Mouse (Mus musculus) heart, postnatal 0 days (tissue): ENCODE data around the gene Fhad1. TPM values are rescaled to one million over a fixed set of nuclear protein-coding genes. Genes with fewer than 3 reads are reported as not detected.

Experiments
- ATAC-seq: fragments of 200-750 bp; cut with Nextera tagmentation; 2 replicates; pipeline ENCODE4 v1.8.0; 2017; ENCODE audit warnings: low read depth, moderate number of reproducible peaks, moderate library complexity; ENCODE audit not compliant: insufficient read depth
- DNase-seq: peaks from one replicate; pipeline ENCODE4 v3.0.0-alpha.2; 2016; ENCODE audit warnings: low spot score
- H3K27ac ChIP-seq: fragments of 300-500 bp; sonication (generic); 2 replicates; pipeline ENCODE4 v1.5.1; 2014; ENCODE audit warnings: low read depth, mild to moderate bottlenecking
- H3K27me3 ChIP-seq: fragments of 300-500 bp; sonication (generic); 2 replicates; pipeline ENCODE4 v1.6.1; 2014; ENCODE audit warnings: low read length, mixed read lengths; ENCODE audit not compliant: control insufficient read depth, insufficient read depth
- H3K36me3 ChIP-seq: fragments of 300-500 bp; sonication (generic); replicated peaks from 2 replicates; pipeline ENCODE4 v1.6.1; 2014; ENCODE audit warnings: low read length, mixed read lengths; ENCODE audit not compliant: control insufficient read depth, insufficient read depth
- H3K4me1 ChIP-seq: fragments of 300-500 bp; sonication (generic); 2 replicates; pipeline ENCODE4 v1.6.1; 2014; ENCODE audit warnings: antibody characterized with exemption; ENCODE audit not compliant: control insufficient read depth, insufficient read depth
- H3K4me2 ChIP-seq: fragments of 300-500 bp; sonication (generic); 2 replicates; pipeline ENCODE4 v1.6.1; 2014; ENCODE audit warnings: low read depth, mild to moderate bottlenecking, low read length, moderate library complexity
- H3K4me3 ChIP-seq: fragments of 300-500 bp; sonication (generic); 2 replicates; pipeline ENCODE4 v1.5.1; 2014; ENCODE audit warnings: low read depth, low read length
- H3K9ac ChIP-seq: fragments of 300-500 bp; sonication (generic); replicated peaks from 2 replicates; pipeline ENCODE4 v1.6.1; 2014; ENCODE audit warnings: low read depth, low read length, mixed read lengths
- H3K9me3 ChIP-seq: fragments of 300-500 bp; sonication (generic); replicated peaks from 2 replicates; pipeline ENCODE4 v1.6.1; 2016; ENCODE audit warnings: low read length; ENCODE audit not compliant: control insufficient read depth
- CTCF ChIP-seq: IDR thresholded peaks from 2 replicates; pipeline ENCODE4 v1.5.1; 2016; ENCODE audit warnings: antibody characterized with exemption, control low read depth, low read depth
- EP300 ChIP-seq: IDR thresholded peaks from 2 replicates; pipeline ENCODE4 v1.6.1; 2016; ENCODE audit warnings: antibody characterized with exemption, low read depth
- WGBS: fragments of 180-500 bp; shearing (Covaris S2); extraction: QIAGEN DNeasy Blood & Tissue Kit; methylation state at CpG from one replicate; pipeline ENCODE4 v1.1.7; 2014; 5-methylcytosine and 5-hydroxymethylcytosine counted together
- polyA plus RNA-seq: library from polyadenylated mRNA; unstranded; fragments of >200 nt; fragmentation: Nextera tagmentation; extraction: Ambion mirVana; gene quantifications from 2 replicates; pipeline ENCODE4 v1.2.1, GENCODE M21; 2015
- total RNA-seq: library from RNA; depleted of rRNA; stranded (reverse); fragments of >200 nt; gene quantifications from 2 replicates; pipeline ENCODE4 v1.2.3, GENCODE M21; 2014; ENCODE audit warnings: low replicate concordance

Fhad1 gene
- total and polyA plus RNA-seq, 2 experiments from 2014 or later, result 2.7 TPM; not detected in 1

DNA sequence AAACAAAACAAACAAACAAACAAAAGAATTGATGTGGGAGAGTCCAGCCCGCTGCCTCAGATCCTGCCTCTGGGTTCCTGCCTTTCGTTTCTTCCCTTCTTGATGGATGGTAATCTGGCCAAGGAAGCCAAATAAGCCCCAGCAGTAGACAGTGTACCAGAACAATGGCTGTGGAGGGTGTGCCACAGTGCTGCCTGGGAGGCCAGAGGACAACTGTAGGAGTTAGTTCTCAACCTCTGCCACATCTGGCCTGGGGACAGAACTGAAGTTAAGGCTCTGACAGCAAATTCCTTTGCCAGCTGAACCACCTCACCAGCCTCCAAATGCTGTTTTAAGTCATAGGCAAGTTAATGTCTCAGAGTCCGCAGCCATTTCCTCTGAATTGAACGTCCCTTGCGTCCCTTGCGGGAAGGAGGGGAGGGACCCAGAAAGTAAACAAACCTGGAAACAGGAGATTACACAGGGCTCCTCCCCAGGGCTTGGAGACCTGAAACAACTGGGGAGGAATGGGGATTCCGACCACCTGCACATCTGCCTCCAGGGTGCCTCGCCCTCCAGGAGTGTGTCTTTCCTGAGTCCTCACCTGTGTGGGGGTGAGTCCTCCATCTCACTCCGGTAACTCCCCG, 133.5 kb downstream of the Fhad1 start:
- TF ChIP-seq CTCF, result no peak
- no peak for TF ChIP-seq EP300
- Histone ChIP-seq H3K27ac (peak overlapping the region; percentile 56), H3K4me2 (no peak overlapping the region), H3K9me3 (no peaks in the 10 kb centered on the region), H3K9ac (no peak overlapping the region), H3K36me3 (no peaks in the 10 kb centered on the region), H3K4me3 (no peak overlapping the region), H3K4me1 (peaks cover 25% of the 10 kb centered on the region), H3K27me3 (no peaks in the 10 kb centered on the region)
- 70% methylated on average over 10 of the region's 10 CpGs for WGBS
- ATAC-seq, result no peak; the same call in 1 of the 2 replicates
- DNase-seq, result no peak

DNA sequence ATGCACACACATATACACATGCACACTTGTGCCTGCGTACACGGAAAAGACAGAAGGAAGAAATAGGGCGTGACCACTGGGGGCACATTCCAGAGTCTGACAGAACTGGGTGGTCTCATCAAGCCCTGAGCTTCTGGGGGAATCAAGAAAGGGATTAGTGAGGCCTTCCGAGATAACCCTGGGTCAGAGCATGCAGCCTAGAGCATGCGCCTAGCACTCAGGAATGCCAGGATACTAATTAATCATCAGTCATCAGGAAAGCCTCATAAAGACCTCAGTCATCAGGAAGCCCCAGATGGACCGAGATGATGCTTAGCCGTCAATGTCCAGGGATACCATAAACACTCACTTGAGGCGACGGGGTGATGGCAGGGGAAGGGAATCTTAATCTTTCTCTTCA, 135.0 kb downstream of the Fhad1 start:
- Histone ChIP-seq H3K9ac (no peak overlapping the region), H3K27ac (no peak overlapping the region), H3K36me3 (no peaks in the 10 kb centered on the region), H3K4me1 (peaks cover 28% of the 10 kb centered on the region), H3K4me3 (no peak overlapping the region), H3K9me3 (no peaks in the 10 kb centered on the region), H3K27me3 (no peaks in the 10 kb centered on the region), H3K4me2 (no peak overlapping the region)
- WGBS, result 71% methylated on average over 9 of the region's 9 CpGs
- DNase-seq (no peak), ATAC-seq (no peak)
- TF ChIP-seq EP300 (no peak), CTCF (no peak)

DNA sequence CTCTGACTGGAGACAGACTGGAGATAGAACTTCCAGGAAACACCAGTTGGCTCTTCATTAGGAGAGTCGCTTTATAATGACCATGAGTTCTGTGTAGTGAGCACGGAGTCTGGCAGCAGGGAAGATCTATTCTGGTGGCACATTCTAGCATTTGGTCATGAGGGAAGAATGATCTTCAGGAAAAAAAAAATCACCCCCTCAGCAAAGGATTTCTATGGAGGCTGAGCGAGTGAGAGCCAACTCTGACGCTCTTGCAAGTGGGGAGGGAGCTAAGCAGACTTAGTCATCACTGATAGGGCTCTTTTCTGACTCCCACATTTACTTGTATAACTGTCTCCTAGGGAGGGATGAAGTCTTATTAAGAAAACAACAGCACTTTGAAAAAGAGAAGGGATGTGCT, 135.8 kb downstream of the Fhad1 start:
- TF ChIP-seq CTCF (no peak), EP300 (no peak)
- Histone ChIP-seq H3K4me1 (peaks cover 28% of the 10 kb centered on the region), H3K36me3 (no peaks in the 10 kb centered on the region), H3K9me3 (no peaks in the 10 kb centered on the region), H3K4me3 (no peak overlapping the region), H3K27ac (peak overlapping the region; percentile 31), H3K9ac (no peak overlapping the region), H3K27me3 (no peaks in the 10 kb centered on the region), H3K4me2 (no peak overlapping the region)
- DNase-seq (no peak), ATAC-seq (no peak)
- WGBS, result 33% methylated on average over 4 of the region's 4 CpGs

DNA sequence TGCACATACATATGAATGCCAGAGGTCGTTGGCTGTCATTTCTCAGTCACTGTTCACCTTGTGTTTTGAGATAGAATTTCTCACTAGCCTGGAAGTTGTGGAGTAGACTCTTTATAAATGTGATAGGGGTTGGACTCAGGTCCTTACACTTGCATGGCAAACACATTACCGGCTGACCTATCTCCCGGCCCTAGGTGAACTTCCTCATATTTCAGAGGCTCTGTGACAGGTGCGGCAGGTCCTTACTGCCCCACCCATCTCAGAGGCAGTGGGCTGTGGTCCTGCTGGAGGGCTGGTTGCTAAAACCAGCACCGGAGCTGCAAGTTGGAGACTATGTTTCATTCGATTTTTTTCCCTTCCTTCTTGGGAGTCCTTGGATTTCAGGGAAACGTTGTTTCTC, 136.3 kb downstream of the Fhad1 start:
- Histone ChIP-seq H3K27ac (peak overlapping the region; percentile 31), H3K27me3 (no peaks in the 10 kb centered on the region), H3K4me2 (no peak overlapping the region), H3K4me1 (peaks cover 30% of the 10 kb centered on the region), H3K36me3 (no peaks in the 10 kb centered on the region), H3K9ac (no peak overlapping the region), H3K4me3 (no peak overlapping the region), H3K9me3 (no peaks in the 10 kb centered on the region)
- WGBS, result 42% methylated on average over 7 of the region's 7 CpGs
- ATAC-seq (no peak), DNase-seq (no peak)
- TF ChIP-seq EP300, result no peak
- no peak for TF ChIP-seq CTCF

DNA sequence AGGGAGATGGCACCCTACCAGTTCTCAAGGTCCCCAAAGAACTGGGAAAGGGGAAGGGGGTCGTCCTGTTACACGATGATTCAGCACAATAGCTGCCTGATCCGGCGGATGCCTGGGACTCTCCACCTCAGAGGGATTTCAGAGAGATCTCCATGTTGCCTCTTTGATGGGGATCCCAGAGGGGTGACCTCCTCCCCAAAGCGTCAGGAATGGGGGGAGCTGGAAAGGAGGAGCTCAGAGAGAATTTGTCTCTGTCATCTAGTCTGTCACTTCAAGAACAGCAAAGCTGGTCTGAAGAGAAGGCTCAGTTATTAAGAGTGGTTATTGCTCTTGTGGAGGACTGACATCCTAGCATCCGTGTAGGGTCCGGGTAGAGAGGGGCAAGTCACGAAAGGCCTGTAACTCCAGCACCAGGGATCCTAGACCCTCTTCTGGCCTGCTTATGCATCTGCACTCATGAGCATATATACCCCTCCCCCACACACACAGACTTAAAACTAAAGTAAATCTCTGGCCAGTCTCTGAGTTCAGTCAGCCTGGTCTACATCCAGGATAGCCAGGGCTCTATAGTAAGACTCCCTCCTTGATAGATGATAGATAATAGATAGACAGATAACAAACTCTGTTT, 139.3 kb downstream of the Fhad1 start:
- DNase-seq, result no peak
- no peak for ATAC-seq
- peaks cover 28% of the 10 kb centered on the region for H3K4me1 ChIP-seq
- 0 out of 2 replicates have a peak overlapping the region, but pooled peaks have one; percentile 77 for H3K9ac ChIP-seq
- TF ChIP-seq EP300 (no peak), CTCF (peak; percentile 15; the same call in 1 of the 2 replicates)
- no peaks in the 10 kb centered on the region for H3K27me3 ChIP-seq
- peak overlapping the region; percentile 76 for H3K4me2 ChIP-seq
- H3K27ac ChIP-seq, result no peak overlapping the region
- 0 out of 2 replicates have a peak, but pooled peaks cover 3% of the 10 kb centered on the region for H3K36me3 ChIP-seq
- peak overlapping the region; percentile 81 for H3K4me3 ChIP-seq
- WGBS, result 17% methylated on average over 8 of the region's 8 CpGs
- H3K9me3 ChIP-seq, result no peaks in the 10 kb centered on the region
